Mouse (Mus musculus): ENCODE results near the gene Olfr1431. TPM values are rescaled to one million over a fixed set of nuclear protein-coding genes. Genes with fewer than 3 reads are reported as not detected.
"Not testable (repeated sequence)": the region's sequence is repeated elsewhere in the genome, so short reads cannot be mapped to it uniquely, and the experiment has no call there.

The Olfr1431 gene
- not detected for total RNA-seq (2021)

DNA sequence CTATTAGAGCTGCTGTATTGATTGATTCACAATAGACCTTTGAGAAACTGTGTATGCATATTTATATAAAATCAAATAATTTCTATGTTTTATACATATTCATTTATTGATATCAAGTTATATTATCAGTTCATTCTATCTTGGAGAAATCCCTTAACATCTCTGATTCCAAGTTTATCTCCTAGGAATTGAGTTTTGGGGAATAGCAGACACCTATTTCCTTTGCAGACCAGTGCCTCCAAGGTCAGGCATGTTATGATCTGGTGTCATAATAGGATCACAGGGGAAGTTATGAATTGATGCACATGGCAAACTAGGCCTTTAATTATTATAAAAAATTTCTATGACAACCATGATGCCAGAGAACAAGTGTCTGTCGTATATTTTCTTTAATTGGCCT, at the start of gene Olfr1431:
Gene Olfr1431, plus strand, starts transcription at position 301 of the 400 bp plus-strand sequence.
- no peak for DNase-seq (ENCODE audit: low spot score in 2 of 2)
- intact Hi-C loops (cut with DNase I), result no loop called here

GRCm38 (mm10) chr19:12170062-12170599, 30.3 kb upstream of the Olfr1431 start, which contains the start of gene Olfr1555-ps1:
TSS of gene Olfr1555-ps1 (minus strand) at chr19:12170112.
- intact Hi-C loops (cut with DNase I); DNase-seq (ENCODE audit: low spot score in 2 of 2): not testable (repeated sequence)

DNA sequence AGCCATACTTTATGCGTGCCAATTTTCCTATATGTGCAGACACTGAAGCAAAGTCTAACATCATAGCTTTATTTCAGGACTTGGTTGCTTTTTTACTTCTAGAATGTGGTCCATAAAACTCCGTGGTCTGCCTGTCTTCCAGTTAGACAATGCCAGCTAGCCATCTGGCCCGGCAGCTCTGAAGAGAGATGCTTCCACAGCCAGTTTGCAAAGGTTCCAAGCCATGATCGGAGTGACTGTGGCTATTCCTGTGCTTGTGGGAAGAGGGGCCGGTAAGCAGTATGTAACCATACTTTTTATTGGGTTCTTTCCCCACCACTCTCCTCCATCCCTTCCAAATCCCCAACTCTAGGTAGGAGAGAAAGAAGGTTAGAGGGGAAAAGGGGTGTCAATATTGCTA, 25.0 kb upstream of the Olfr1431 start:
- DNase-seq (ENCODE audit: low spot score in 2 of 2), result peak; percentile 9 to 15
- intact Hi-C loops (cut with DNase I), result loop anchor here (5.0 kb wide), 1 partner anchor 57 kb away; the partner anchor contains the start of gene Olfr1432

DNA sequence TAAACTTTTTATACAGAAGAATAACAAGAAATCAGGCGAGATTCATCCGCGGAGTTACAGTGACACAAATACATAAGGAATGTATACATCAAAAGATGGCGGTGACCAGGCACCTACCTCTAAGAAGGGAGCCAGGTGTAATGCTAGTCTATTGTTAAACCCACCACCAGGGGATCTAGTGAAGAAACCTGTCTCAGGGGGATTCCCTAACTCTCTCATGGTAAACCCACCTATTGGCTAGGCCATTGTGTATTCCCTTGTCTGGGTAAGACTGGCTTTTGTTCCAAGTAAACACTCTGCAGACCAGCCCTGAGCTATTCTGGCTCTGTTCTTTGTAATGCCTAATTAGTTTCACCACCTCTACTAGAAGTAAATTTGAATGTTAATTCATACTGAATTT, 1.4 kb upstream of the Olfr1431 start:
- DNase-seq (ENCODE audit: low spot score in 2 of 2); intact Hi-C loops (cut with DNase I): not testable (repeated sequence)

- DNase-seq (ENCODE audit: low spot score in 2 of 2), result not testable (repeated sequence)
- intact Hi-C loops (cut with DNase I), result loop anchor here (5.0 kb wide), 1 partner anchor 55 kb away; no protein-coding TSS in a partner anchor
Observed at GRCm38 (mm10) chr19:12232496-12232895, 32.1 kb downstream of the Olfr1431 start, which contains the start of gene Olfr1432. TSS of gene Olfr1432 (minus strand) at chr19:12232596.

GRCm38 (mm10) chr19:12241559-12241958, 41.1 kb downstream of the Olfr1431 start, which contains the start of gene Olfr262:
TSS of gene Olfr262 (minus strand) at chr19:12241659.
- DNase-seq (ENCODE audit: low spot score in 2 of 2), result no peak
- intact Hi-C loops (cut with DNase I), result no loop called here

DNA sequence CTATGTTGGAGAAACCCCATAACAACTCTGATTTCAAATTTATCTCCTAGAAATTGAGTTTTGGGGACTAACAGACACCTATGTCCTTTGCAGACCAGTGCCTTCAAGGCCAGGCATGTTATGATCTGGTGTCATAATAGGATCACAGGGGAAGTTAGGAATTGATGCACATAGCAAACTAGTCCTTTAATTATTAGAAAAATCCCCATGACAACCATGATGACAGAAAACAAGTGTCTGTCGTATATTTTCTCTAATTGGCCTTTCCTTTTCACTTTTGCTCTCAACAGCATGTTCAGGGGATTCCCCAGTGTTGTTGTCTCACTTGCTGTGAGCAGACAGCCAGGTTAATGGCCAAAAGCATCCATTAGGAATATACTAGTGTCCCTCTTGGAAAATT, 60.3 kb downstream of the Olfr1431 start, which contains the start of gene Olfr235:
Gene Olfr235, plus strand, starts transcription at position 301 of the 400 bp plus-strand sequence.
- DNase-seq (ENCODE audit: low spot score in 2 of 2), result no peak
- intact Hi-C loops (cut with DNase I), result no loop called here

Other genes starting within 250 kb of the Olfr1431 start
- 10 to 100 TPM; 55.5 to 59.1 TPM for gene Osbp, start 234.7 kb upstream of the Olfr1431 start, total RNA-seq (2021)
- not detected for gene Olfr1423, start 159.3 kb upstream of the Olfr1431 start, total RNA-seq (2021)
- not detected for gene Olfr1424, start 138.0 kb upstream of the Olfr1431 start, total RNA-seq (2021)
- gene Olfr1425, start 122.9 kb upstream of the Olfr1431 start, total RNA-seq (2021), result not detected
- not detected for gene Olfr1426, start 108.6 kb upstream of the Olfr1431 start, total RNA-seq (2021)
- not detected for gene Olfr1427, start 97.3 kb upstream of the Olfr1431 start, total RNA-seq (2021)
- not detected for gene Olfr1428, start 84.7 kb upstream of the Olfr1431 start, total RNA-seq (2021)
- gene Olfr76, start 77.4 kb upstream of the Olfr1431 start, total RNA-seq (2021), result not detected
- not detected for gene Olfr1555-ps1, start 30.5 kb upstream of the Olfr1431 start, total RNA-seq (2021)
- not detected for gene Olfr1432, start 32.0 kb downstream of the Olfr1431 start, total RNA-seq (2021)
- not detected for gene Olfr262, start 41.0 kb downstream of the Olfr1431 start, total RNA-seq (2021)
- not detected for gene Olfr235, start 60.4 kb downstream of the Olfr1431 start, total RNA-seq (2021)
- gene Olfr1434, start 79.2 kb downstream of the Olfr1431 start, total RNA-seq (2021), result not detected
- not detected for gene Olfr1436, start 98.5 kb downstream of the Olfr1431 start, total RNA-seq (2021)
- not detected for gene Olfr1437, start 124.5 kb downstream of the Olfr1431 start, total RNA-seq (2021)
- gene Olfr1438-ps1, start 135.3 kb downstream of the Olfr1431 start, total RNA-seq (2021), result not detected
- gene Olfr1440, start 186.6 kb downstream of the Olfr1431 start, total RNA-seq (2021), result not detected
- gene Olfr1441, start 216.8 kb downstream of the Olfr1431 start, total RNA-seq (2021), result not detected
- gene Pfpl, start 227.3 kb downstream of the Olfr1431 start, total RNA-seq (2021), result not detected

Measured in left cerebral cortex, postnatal 36 days (tissue).